ENCODE assay signal across 9 mouse cellular contexts in genomic region chr2:71652261-71652801, GRCm38 (mm10).
DNase-seq lines count a peak whose midpoint lies in the region; ATAC-seq and TF ChIP-seq lines count a peak whose summit lies in the region.
"Had no signal": no experiment of that assay in that cellular context is flagged by ENCODE, and none has a peak within 500 bp of the region (broad histone marks: within the 10 kb centered on the region; RNA-seq: fewer than 3 reads in every experiment).

No protein-coding gene starts in this region.

- peak; percentile 37 for DNase-seq in gastrocnemius, postnatal 10 days
- no peak for DNase-seq in gastrocnemius, postnatal 36 days
- peak; percentile 74 for DNase-seq in embryo, embryonic 10.5 days (ENCODE audit: low spot score)
- peak; percentile 63 to 74 for DNase-seq in kidney, postnatal 4 days
- peak; percentile 56 for DNase-seq in lung, postnatal 0 days (ENCODE audit: low spot score)
- DNase-seq in right cerebral cortex, postnatal 36 days (ENCODE audit: low spot score in 2 of 2) = peak; percentile 47 to 63
- DNase-seq in natural killer cell, adult 2 months (ENCODE audit: low spot score in 2 of 2) = no peak

- H3K9me3 ChIP-seq in heart, embryonic 12.5 days (replicated peaks) = no peaks in the 10 kb centered on the region
- no peaks in the 10 kb centered on the region for H3K9me3 ChIP-seq in lung, postnatal 0 days (ENCODE audit: low read length)
- H3K9me3 ChIP-seq: lung, embryonic 15.5 days had no signal

- H3K27me3 ChIP-seq in heart, embryonic 12.5 days (replicated peaks) = no peaks in the 10 kb centered on the region
- no peaks in the 10 kb centered on the region for H3K27me3 ChIP-seq in lung, postnatal 0 days (replicated peaks; ENCODE audit: insufficient read depth, low read length)
- H3K27me3 ChIP-seq: lung, embryonic 15.5 days had no signal

- no peak overlapping the region for H3K27ac ChIP-seq in heart, embryonic 12.5 days (ENCODE audit: poor library complexity, severe bottlenecking)
- no peak overlapping the region for H3K27ac ChIP-seq in lung, postnatal 0 days (ENCODE audit: low read length)
- H3K27ac ChIP-seq: lung, embryonic 15.5 days had no signal

- intact Hi-C loops in gastrocnemius, postnatal 36 days (cut with DNase I) = no loop called here

- H3K4me3 ChIP-seq in heart, embryonic 12.5 days = no peak overlapping the region
- no peak overlapping the region for H3K4me3 ChIP-seq in lung, postnatal 0 days (ENCODE audit: low read depth, low read length)
- H3K4me3 ChIP-seq: lung, embryonic 15.5 days had no signal

- H3K9ac ChIP-seq in heart, embryonic 12.5 days = no peak overlapping the region
- no peak overlapping the region for H3K9ac ChIP-seq in lung, postnatal 0 days (replicated peaks; ENCODE audit: low read depth)
- H3K9ac ChIP-seq: lung, embryonic 15.5 days had no signal

- TF ChIP-seq CTCF in lung, postnatal 0 days (IDR thresholded peaks at IDR 0.05) = peak; percentile 71

- ATAC-seq in heart, embryonic 12.5 days (ENCODE audit: insufficient number of reproducible peaks, low FRiP score) = no peak
- ATAC-seq in lung, postnatal 0 days = peak; percentile 69

- peak overlapping the region; percentile 14; the same call in 1 of the 2 replicates for H3K4me2 ChIP-seq in heart, embryonic 12.5 days
- H3K4me2 ChIP-seq in lung, postnatal 0 days (replicated peaks; ENCODE audit: low read depth, low read length) = no peak overlapping the region
- H3K4me2 ChIP-seq: lung, embryonic 15.5 days had no signal

- TF ChIP-seq EP300 in lung, postnatal 0 days (IDR thresholded peaks at IDR 0.05) = no peak

- peaks cover 19% of the 10 kb centered on the region for H3K4me1 ChIP-seq in heart, embryonic 12.5 days (replicated peaks)
- H3K4me1 ChIP-seq in lung, postnatal 0 days (ENCODE audit: insufficient read depth, low read depth, low read length) = peaks cover 5% of the 10 kb centered on the region; the same call in 1 of the 2 replicates

- H3K36me3 ChIP-seq in heart, embryonic 12.5 days = no peaks in the 10 kb centered on the region
- no peaks in the 10 kb centered on the region for H3K36me3 ChIP-seq in lung, postnatal 0 days (ENCODE audit: insufficient read depth, low read length)
- H3K36me3 ChIP-seq: lung, embryonic 15.5 days had no signal

- WGBS in heart, embryonic 12.5 days = 15% methylated on average over 9 of the region's 9 CpGs
- 10% methylated on average over 9 of the region's 9 CpGs for WGBS in lung, postnatal 0 days

Comparison
In these comparisons a context has a peak if more than half of its experiments do, and no peak if none do; other contexts are left out.
1. DNase-seq: peak in gastrocnemius, postnatal 10 days (single experiment), embryo, embryonic 10.5 days (single experiment), kidney, postnatal 4 days (2 of 2), lung, postnatal 0 days (single experiment) and right cerebral cortex, postnatal 36 days (2 of 2); none in gastrocnemius, postnatal 36 days (0 of 2) and natural killer cell, adult 2 months (0 of 2).